Mouse (Mus musculus) lung, embryonic 15.5 days (tissue): Measurements from ENCODE around the gene Tpra1. TPM values are rescaled to one million over a fixed set of nuclear protein-coding genes. Genes with fewer than 3 reads are reported as not detected.

Source experiments
- ATAC-seq: fragments of 200-750 bp; cut with Nextera tagmentation; 2 replicates; pipeline ENCODE4 v1.8.0; 2017; ENCODE audit warnings: moderate number of reproducible peaks, borderline replicate concordance; ENCODE audit not compliant: low FRiP score, low TSS enrichment; ENCODE audit errors: extremely low read depth
- H3K27ac ChIP-seq: fragments of 300-500 bp; sonication (generic); 2 replicates; pipeline ENCODE4 v1.5.1; 2015; ENCODE audit warnings: moderate library complexity, mild to moderate bottlenecking, inconsistent platforms
- H3K27me3 ChIP-seq: fragments of 300-500 bp; sonication (generic); 2 replicates; pipeline ENCODE4 v1.6.1; 2015; ENCODE audit warnings: inconsistent platforms
- H3K36me3 ChIP-seq: fragments of 300-500 bp; sonication (generic); 2 replicates; pipeline ENCODE4 v1.6.1; 2015; ENCODE audit warnings: inconsistent platforms
- H3K4me1 ChIP-seq: fragments of 300-500 bp; sonication (generic); 2 replicates; pipeline ENCODE4 v1.6.1; 2015; ENCODE audit warnings: inconsistent platforms
- H3K4me2 ChIP-seq: fragments of 300-500 bp; sonication (generic); 2 replicates; pipeline ENCODE4 v1.6.1; 2015; ENCODE audit warnings: inconsistent platforms, mild to moderate bottlenecking, moderate library complexity
- H3K4me3 ChIP-seq: fragments of 300-500 bp; sonication (generic); 2 replicates; pipeline ENCODE4 v1.5.1; 2015; ENCODE audit warnings: mild to moderate bottlenecking, inconsistent platforms
- H3K9ac ChIP-seq: fragments of 300-500 bp; sonication (generic); 2 replicates; pipeline ENCODE4 v1.6.1; 2015; ENCODE audit warnings: inconsistent platforms
- H3K9me3 ChIP-seq: fragments of 300-500 bp; sonication (generic); 2 replicates; pipeline ENCODE4 v1.6.1; 2016; ENCODE audit warnings: inconsistent platforms
- WGBS: fragments of 180-500 bp; shearing (Covaris S2); methylation state at CpG from one replicate; pipeline ENCODE4 v1.1.7; 2015; 5-methylcytosine and 5-hydroxymethylcytosine counted together
- polyA plus RNA-seq: library from polyadenylated mRNA; unstranded; fragments of >200 nt; fragmentation: Nextera tagmentation; extraction: Ambion mirVana; gene quantifications from 2 replicates; pipeline ENCODE4 v1.2.1, GENCODE M21; 2015

The Tpra1 gene
- polyA plus RNA-seq, 1 experiment from 2014 or later = 75.8 TPM

- H3K27ac ChIP-seq = no peak overlapping the region
- H3K27me3 ChIP-seq = no peaks in the 10 kb centered on the region
- H3K4me1 ChIP-seq = peaks cover 17% of the 10 kb centered on the region
- 75% methylated on average over 6 of the region's 6 CpGs for WGBS
- ATAC-seq = no peak
- H3K9ac ChIP-seq = no peak overlapping the region
- no peak overlapping the region for H3K4me3 ChIP-seq
- H3K9me3 ChIP-seq = no peaks in the 10 kb centered on the region
- H3K36me3 ChIP-seq = peaks cover 50% of the 10 kb centered on the region
- no peak overlapping the region for H3K4me2 ChIP-seq
Measured at GRCm38 (mm10) chr6:88895943-88896342, 6.1 kb upstream of the Tpra1 start.

GRCm38 (mm10) chr6:88897246-88897645, 4.8 kb upstream of the Tpra1 start:
- H3K36me3 ChIP-seq = peaks cover 37% of the 10 kb centered on the region
- no peaks in the 10 kb centered on the region for H3K9me3 ChIP-seq
- WGBS = 42% methylated on average over 7 of the region's 7 CpGs
- H3K4me1 ChIP-seq = peaks cover 24% of the 10 kb centered on the region
- no peak overlapping the region for H3K27ac ChIP-seq
- peak overlapping the region; percentile 73 for H3K4me3 ChIP-seq
- H3K9ac ChIP-seq = peak overlapping the region; percentile 45
- H3K27me3 ChIP-seq = no peaks in the 10 kb centered on the region
- no peak for ATAC-seq
- H3K4me2 ChIP-seq = peak overlapping the region; percentile 63

- H3K4me1 ChIP-seq = peaks cover 32% of the 10 kb centered on the region
- H3K27ac ChIP-seq = peak within 1 kb of the TSS; percentile 75
- H3K4me3 ChIP-seq = peak within 1 kb of the TSS; percentile 73
- peaks cover 25% of the 10 kb centered on the region for H3K36me3 ChIP-seq
- H3K4me2 ChIP-seq = peak within 1 kb of the TSS; percentile 63
- ATAC-seq = peak; percentile 78
- H3K27me3 ChIP-seq = no peaks in the 10 kb centered on the region
- H3K9me3 ChIP-seq = no peaks in the 10 kb centered on the region
- peak within 1 kb of the TSS; percentile 74 for H3K9ac ChIP-seq
- WGBS = under 1% methylated on average over 33 of the region's 33 CpGs
Measured at GRCm38 (mm10) chr6:88898534-88899048, 3.5 kb upstream of the Tpra1 start, which contains the start of gene Mcm2. TSS of gene Mcm2 (minus strand) at chr6:88898780.

GRCm38 (mm10) chr6:88899086-88899485, 3.0 kb upstream of the Tpra1 start:
- no peak for ATAC-seq
- no peaks in the 10 kb centered on the region for H3K27me3 ChIP-seq
- peak overlapping the region; percentile 63 for H3K4me2 ChIP-seq
- peak overlapping the region; percentile 14; the same call in 1 of the 2 replicates for H3K9ac ChIP-seq
- H3K4me3 ChIP-seq = peak overlapping the region; percentile 73; the same call in 1 of the 2 replicates
- no peak overlapping the region for H3K27ac ChIP-seq
- H3K36me3 ChIP-seq = peaks cover 22% of the 10 kb centered on the region
- H3K9me3 ChIP-seq = no peaks in the 10 kb centered on the region
- 55% methylated on average over 4 of the region's 4 CpGs for WGBS
- H3K4me1 ChIP-seq = peaks cover 37% of the 10 kb centered on the region

GRCm38 (mm10) chr6:88899628-88900027, 2.4 kb upstream of the Tpra1 start:
- Histone ChIP-seq H3K4me1 (peaks cover 42% of the 10 kb centered on the region), H3K27me3 (no peaks in the 10 kb centered on the region), H3K27ac (no peak overlapping the region), H3K9ac (no peak overlapping the region), H3K9me3 (no peaks in the 10 kb centered on the region), H3K4me2 (no peak overlapping the region), H3K4me3 (no peak overlapping the region), H3K36me3 (peaks cover 17% of the 10 kb centered on the region)
- 91% methylated on average over 2 of the region's 2 CpGs for WGBS
- ATAC-seq = no peak

- H3K4me3 ChIP-seq = peak overlapping the region; percentile 77
- H3K27ac ChIP-seq = peak overlapping the region; percentile 96
- no peak for ATAC-seq
- H3K4me1 ChIP-seq = peaks cover 55% of the 10 kb centered on the region
- H3K4me2 ChIP-seq = peak overlapping the region; percentile 96
- H3K9ac ChIP-seq = peak overlapping the region; percentile 61
- H3K9me3 ChIP-seq = no peaks in the 10 kb centered on the region
- no peaks in the 10 kb centered on the region for H3K27me3 ChIP-seq
- peaks cover 4% of the 10 kb centered on the region; the same call in 1 of the 2 replicates for H3K36me3 ChIP-seq
- WGBS = 3% methylated on average over 5 of the region's 5 CpGs
Measured at GRCm38 (mm10) chr6:88901471-88901870, 580 bp upstream of the Tpra1 start.

- 75% methylated on average over 5 of the region's 5 CpGs for WGBS
- ATAC-seq = no peak
- Histone ChIP-seq H3K4me1 (peaks cover 48% of the 10 kb centered on the region), H3K36me3 (no peaks in the 10 kb centered on the region), H3K27me3 (no peaks in the 10 kb centered on the region), H3K4me2 (peak overlapping the region; percentile 96), H3K9ac (peak overlapping the region; percentile 76), H3K4me3 (peak overlapping the region; percentile 77), H3K27ac (no peak overlapping the region), H3K9me3 (no peaks in the 10 kb centered on the region)
Measured at GRCm38 (mm10) chr6:88903708-88904107, 1.7 kb downstream of the Tpra1 start.

GRCm38 (mm10) chr6:88904456-88904974, 2.5 kb downstream of the Tpra1 start:
- ATAC-seq = no peak
- Histone ChIP-seq H3K27ac (no peak overlapping the region), H3K9me3 (no peaks in the 10 kb centered on the region), H3K27me3 (no peaks in the 10 kb centered on the region), H3K36me3 (peaks cover 2% of the 10 kb centered on the region; the same call in 1 of the 2 replicates), H3K4me1 (peaks cover 48% of the 10 kb centered on the region), H3K9ac (no peak overlapping the region), H3K4me3 (no peak overlapping the region), H3K4me2 (peak overlapping the region; percentile 96; the same call in 1 of the 2 replicates)
- WGBS = 81% methylated on average over 4 of the region's 4 CpGs

- Histone ChIP-seq H3K4me1 (peaks cover 48% of the 10 kb centered on the region), H3K36me3 (peaks cover 5% of the 10 kb centered on the region; the same call in 1 of the 2 replicates), H3K27me3 (no peaks in the 10 kb centered on the region), H3K27ac (no peak overlapping the region), H3K9me3 (no peaks in the 10 kb centered on the region), H3K9ac (no peak overlapping the region), H3K4me2 (no peak overlapping the region), H3K4me3 (no peak overlapping the region)
- no peak for ATAC-seq
- 88% methylated on average over 7 of the region's 7 CpGs for WGBS
Measured at GRCm38 (mm10) chr6:88905042-88905441, 3.0 kb downstream of the Tpra1 start.

- Histone ChIP-seq H3K9ac (no peak overlapping the region), H3K27me3 (no peaks in the 10 kb centered on the region), H3K4me2 (peak overlapping the region; percentile 38), H3K4me1 (peaks cover 40% of the 10 kb centered on the region), H3K27ac (no peak overlapping the region), H3K4me3 (no peak overlapping the region), H3K36me3 (peaks cover 14% of the 10 kb centered on the region), H3K9me3 (no peaks in the 10 kb centered on the region)
- 14% methylated on average over 16 of the region's 16 CpGs for WGBS
- ATAC-seq = 0 out of 2 replicates have a peak, but pooled peaks have one; percentile 4
Measured at GRCm38 (mm10) chr6:88906369-88907108, 4.5 kb downstream of the Tpra1 start.

GRCm38 (mm10) chr6:88909151-88909550, 7.1 kb downstream of the Tpra1 start:
- H3K4me2 ChIP-seq = no peak overlapping the region
- ATAC-seq = no peak
- H3K27me3 ChIP-seq = no peaks in the 10 kb centered on the region
- peaks cover 28% of the 10 kb centered on the region for H3K4me1 ChIP-seq
- no peak overlapping the region for H3K9ac ChIP-seq
- H3K27ac ChIP-seq = no peak overlapping the region
- no peak overlapping the region for H3K4me3 ChIP-seq
- H3K36me3 ChIP-seq = peaks cover 18% of the 10 kb centered on the region
- H3K9me3 ChIP-seq = no peaks in the 10 kb centered on the region
- 87% methylated on average over 6 of the region's 6 CpGs for WGBS

- no peak for ATAC-seq
- Histone ChIP-seq H3K27me3 (no peaks in the 10 kb centered on the region), H3K4me3 (no peak overlapping the region), H3K9ac (no peak overlapping the region), H3K4me1 (peaks cover 3% of the 10 kb centered on the region; the same call in 1 of the 2 replicates), H3K4me2 (no peak overlapping the region), H3K36me3 (peaks cover 18% of the 10 kb centered on the region), H3K9me3 (no peaks in the 10 kb centered on the region), H3K27ac (no peak overlapping the region)
- WGBS = 73% methylated on average over 4 of the region's 4 CpGs
Measured at GRCm38 (mm10) chr6:88913022-88913421, 11.0 kb downstream of the Tpra1 start.
